Mouse (Mus musculus): ENCODE data around the gene Ubr1. TPM values are rescaled to one million over a fixed set of nuclear protein-coding genes. Genes with fewer than 3 reads are reported as not detected.

Gene Ubr1
- polyA plus RNA-seq, 1 experiment, result 24.2 TPM

- WGBS, result 73% methylated on average over 2 of the region's 2 CpGs
- TF ChIP-seq CTCF (IDR thresholded peaks at IDR 0.05; ENCODE audit: borderline replicate concordance, insufficient read depth, low read depth, low read length), result no peak
- TF ChIP-seq POLR2A (IDR thresholded peaks at IDR 0.05; ENCODE audit: borderline replicate concordance, insufficient read depth, low read length), result no peak
- H3K27ac ChIP-seq (ENCODE audit: insufficient read depth, low read length), result no peak overlapping the region
- no peaks in the 10 kb centered on the region for H3K27me3 ChIP-seq (ENCODE audit: control insufficient read depth, insufficient read depth, low read length)
- no peaks in the 10 kb centered on the region for H3K4me1 ChIP-seq (ENCODE audit: control insufficient read depth, insufficient read depth, low read length)
- no peak overlapping the region for H3K4me3 ChIP-seq (replicated peaks; ENCODE audit: insufficient read depth, low read depth, low read length)
- no peak for DNase-seq
Measured at GRCm38 (mm10) chr2:120873192-120873591, 97.3 kb downstream of the Ubr1 start.

DNA sequence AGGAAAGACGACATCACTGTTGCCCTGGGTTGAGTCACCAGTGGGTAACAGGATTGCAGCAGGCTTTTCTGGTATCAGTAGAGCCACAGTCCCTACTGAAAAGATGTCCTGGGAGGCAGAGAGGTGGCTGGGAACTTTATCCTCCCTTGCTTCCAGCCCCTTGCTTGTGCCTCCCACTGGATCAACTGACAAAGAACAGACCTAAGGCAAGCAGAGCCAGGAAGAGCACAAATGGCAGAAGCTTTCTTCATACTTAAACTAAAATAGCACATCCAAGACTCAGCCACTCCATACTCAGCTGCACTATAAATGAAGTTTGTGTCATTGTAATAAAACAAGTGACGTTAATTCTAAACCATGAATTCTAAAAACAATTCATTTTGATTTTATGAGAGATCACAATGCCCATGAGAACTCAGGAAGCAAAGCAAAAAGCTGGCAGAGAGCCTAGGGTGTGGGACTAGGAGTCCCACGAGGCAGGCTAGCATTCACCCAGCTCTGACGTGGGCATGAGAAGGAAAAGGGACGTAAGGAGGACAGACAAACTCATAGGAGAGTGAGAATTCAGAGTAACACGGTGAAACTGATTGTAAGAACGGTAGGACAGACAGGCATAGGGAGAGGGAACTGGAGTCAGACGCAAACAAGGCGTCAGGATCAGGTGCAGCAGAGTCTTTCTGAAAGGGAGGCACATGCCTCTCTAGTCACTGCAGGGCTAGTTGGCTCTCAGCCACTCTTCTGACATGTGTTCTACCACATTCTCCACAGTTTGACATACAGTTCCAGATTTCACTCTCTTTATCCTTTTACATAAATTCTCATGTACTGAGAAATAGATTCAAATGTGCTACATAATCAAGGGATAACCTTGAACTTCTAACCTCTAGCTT is 98.8 kb downstream of the Ubr1 start:
- TF ChIP-seq CTCF (IDR thresholded peaks at IDR 0.05; ENCODE audit: borderline replicate concordance, insufficient read depth, low read depth, low read length) (no peak), POLR2A (IDR thresholded peaks at IDR 0.05; ENCODE audit: borderline replicate concordance, insufficient read depth, low read length) (no peak)
- H3K4me1 ChIP-seq (ENCODE audit: control insufficient read depth, insufficient read depth, low read length), result no peaks in the 10 kb centered on the region
- no peak overlapping the region for H3K4me3 ChIP-seq (replicated peaks; ENCODE audit: insufficient read depth, low read depth, low read length)
- no peak overlapping the region; the same call in 1 of the 2 replicates for H3K27ac ChIP-seq (ENCODE audit: insufficient read depth, low read length)
- H3K27me3 ChIP-seq (ENCODE audit: control insufficient read depth, insufficient read depth, low read length), result no peaks in the 10 kb centered on the region
- DNase-seq, result no peak
- 51% methylated on average over 9 of the region's 9 CpGs for WGBS

DNA sequence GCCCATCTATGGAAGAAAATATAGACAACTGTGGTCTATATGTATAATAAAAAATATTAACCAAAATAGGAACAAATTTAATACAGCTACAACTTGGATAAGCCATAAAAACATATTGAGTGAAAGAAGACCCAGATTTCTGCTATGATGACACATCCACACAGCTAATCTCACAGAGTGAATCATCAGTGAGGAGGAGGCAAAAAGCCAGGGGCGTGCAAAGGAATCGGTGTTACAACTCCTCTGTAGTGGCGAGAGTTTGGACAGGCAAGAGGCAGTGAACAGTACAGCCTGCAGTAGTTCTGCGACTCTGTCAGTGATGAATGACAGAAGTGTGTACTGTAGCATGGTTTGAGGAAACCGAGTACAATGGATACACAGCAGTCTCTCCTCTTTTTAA is 103.2 kb downstream of the Ubr1 start:
- no peak overlapping the region for H3K27ac ChIP-seq (ENCODE audit: insufficient read depth, low read length)
- H3K4me1 ChIP-seq (ENCODE audit: control insufficient read depth, insufficient read depth, low read length), result no peaks in the 10 kb centered on the region
- WGBS, result 80% methylated on average over 5 of the region's 5 CpGs
- H3K27me3 ChIP-seq (ENCODE audit: control insufficient read depth, insufficient read depth, low read length), result no peaks in the 10 kb centered on the region
- DNase-seq, result no peak
- TF ChIP-seq POLR2A (IDR thresholded peaks at IDR 0.05; ENCODE audit: borderline replicate concordance, insufficient read depth, low read length) (no peak), CTCF (IDR thresholded peaks at IDR 0.05; ENCODE audit: borderline replicate concordance, insufficient read depth, low read depth, low read length) (no peak)
- H3K4me3 ChIP-seq (replicated peaks; ENCODE audit: insufficient read depth, low read depth, low read length), result no peak overlapping the region

DNA sequence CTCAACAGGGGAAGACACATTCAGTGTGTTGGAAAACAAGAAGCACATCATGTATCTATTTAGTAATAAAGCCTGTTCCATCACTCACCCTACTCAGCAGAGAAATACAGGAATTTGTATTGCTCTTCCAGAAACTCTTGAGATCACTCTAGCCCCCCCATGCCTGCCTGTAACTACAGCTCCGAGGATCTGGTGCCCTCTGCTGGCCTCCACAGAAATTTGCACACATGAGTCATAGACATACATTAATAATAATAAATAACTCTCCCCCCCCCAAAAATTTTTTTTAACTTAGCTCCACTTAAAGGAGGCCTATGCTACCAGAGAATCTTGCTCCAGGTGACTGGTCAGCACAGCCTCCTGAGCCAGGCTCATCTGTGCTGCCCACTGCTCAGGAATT is 104.0 kb downstream of the Ubr1 start:
- TF ChIP-seq CTCF (IDR thresholded peaks at IDR 0.05; ENCODE audit: borderline replicate concordance, insufficient read depth, low read depth, low read length) (peak; percentile 55; the same call in 1 of the 2 replicates), POLR2A (IDR thresholded peaks at IDR 0.05; ENCODE audit: borderline replicate concordance, insufficient read depth, low read length) (no peak)
- no peaks in the 10 kb centered on the region for H3K4me1 ChIP-seq (ENCODE audit: control insufficient read depth, insufficient read depth, low read length)
- 18% methylated on average over 1 of the region's 1 CpGs for WGBS
- H3K27ac ChIP-seq (ENCODE audit: insufficient read depth, low read length), result no peak overlapping the region
- H3K4me3 ChIP-seq (replicated peaks; ENCODE audit: insufficient read depth, low read depth, low read length), result no peak overlapping the region
- DNase-seq, result peak; percentile 32 to 38
- no peaks in the 10 kb centered on the region for H3K27me3 ChIP-seq (ENCODE audit: control insufficient read depth, insufficient read depth, low read length)

DNA sequence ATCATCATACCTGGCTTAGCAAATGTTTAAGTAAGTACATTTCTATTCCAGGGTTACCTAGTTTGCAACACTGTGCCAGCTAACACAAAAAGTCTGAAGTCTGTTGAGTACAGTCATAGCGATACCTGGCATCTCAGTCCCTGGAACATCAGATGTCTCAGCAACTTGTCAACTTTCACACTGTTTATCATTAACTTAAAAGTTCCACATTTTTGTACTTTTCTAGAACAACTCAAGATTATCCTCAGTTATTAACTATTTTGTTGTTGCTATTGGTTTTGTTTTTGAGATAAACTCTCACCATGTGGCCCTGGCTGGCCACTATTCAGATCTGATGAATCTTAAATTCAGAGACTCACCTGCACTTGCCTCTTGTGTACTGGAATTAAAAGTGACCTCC is 107.1 kb downstream of the Ubr1 start:
- 100% methylated on average over 1 of the region's 1 CpGs for WGBS
- Histone ChIP-seq H3K27me3 (ENCODE audit: control insufficient read depth, insufficient read depth, low read length) (no peaks in the 10 kb centered on the region), H3K4me3 (replicated peaks; ENCODE audit: insufficient read depth, low read depth, low read length) (no peak overlapping the region), H3K27ac (ENCODE audit: insufficient read depth, low read length) (no peak overlapping the region), H3K4me1 (ENCODE audit: control insufficient read depth, insufficient read depth, low read length) (no peaks in the 10 kb centered on the region)
- no peak for DNase-seq
- no peak for TF ChIP-seq POLR2A (IDR thresholded peaks at IDR 0.05; ENCODE audit: borderline replicate concordance, insufficient read depth, low read length)

- 88% methylated on average over 1 of the region's 1 CpGs for WGBS
- no peaks in the 10 kb centered on the region for H3K4me1 ChIP-seq (ENCODE audit: control insufficient read depth, insufficient read depth, low read length)
- H3K4me3 ChIP-seq (replicated peaks; ENCODE audit: insufficient read depth, low read depth, low read length), result no peak overlapping the region
- TF ChIP-seq POLR2A (IDR thresholded peaks at IDR 0.05; ENCODE audit: borderline replicate concordance, insufficient read depth, low read length), result no peak
- no peak for TF ChIP-seq CTCF (IDR thresholded peaks at IDR 0.05; ENCODE audit: borderline replicate concordance, insufficient read depth, low read depth, low read length)
- DNase-seq, result no peak
- H3K27ac ChIP-seq (ENCODE audit: insufficient read depth, low read length), result no peak overlapping the region
- H3K27me3 ChIP-seq (ENCODE audit: control insufficient read depth, insufficient read depth, low read length), result no peaks in the 10 kb centered on the region
Measured at GRCm38 (mm10) chr2:120860699-120861098, 109.8 kb downstream of the Ubr1 start.

DNA sequence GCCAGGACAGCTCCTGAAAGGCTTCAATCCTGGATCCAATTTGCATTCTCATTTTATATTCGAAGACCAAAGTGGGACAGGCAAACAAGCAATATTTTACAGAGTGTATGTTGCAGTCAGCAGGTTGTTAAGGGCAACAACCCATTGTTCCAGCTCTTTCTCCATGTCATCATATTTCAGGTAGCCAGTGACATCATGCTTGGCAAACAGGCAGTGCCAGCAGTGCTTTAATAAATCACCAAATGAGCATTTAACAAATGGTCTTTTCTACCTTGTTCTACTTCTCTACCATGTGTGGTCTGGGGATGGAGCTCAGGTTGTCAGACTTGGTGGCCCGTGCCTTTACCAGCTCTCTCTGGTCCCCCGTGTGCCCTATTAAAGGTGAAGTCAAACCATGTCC is 112.4 kb downstream of the Ubr1 start:
- no peak overlapping the region for H3K27ac ChIP-seq (ENCODE audit: insufficient read depth, low read length)
- 86% methylated on average over 3 of the region's 3 CpGs for WGBS
- H3K4me1 ChIP-seq (ENCODE audit: control insufficient read depth, insufficient read depth, low read length), result no peaks in the 10 kb centered on the region
- H3K27me3 ChIP-seq (ENCODE audit: control insufficient read depth, insufficient read depth, low read length), result no peaks in the 10 kb centered on the region
- no peak overlapping the region for H3K4me3 ChIP-seq (replicated peaks; ENCODE audit: insufficient read depth, low read depth, low read length)
- DNase-seq, result no peak
- TF ChIP-seq POLR2A (IDR thresholded peaks at IDR 0.05; ENCODE audit: borderline replicate concordance, insufficient read depth, low read length) (no peak), CTCF (IDR thresholded peaks at IDR 0.05; ENCODE audit: borderline replicate concordance, insufficient read depth, low read depth, low read length) (no peak)

DNA sequence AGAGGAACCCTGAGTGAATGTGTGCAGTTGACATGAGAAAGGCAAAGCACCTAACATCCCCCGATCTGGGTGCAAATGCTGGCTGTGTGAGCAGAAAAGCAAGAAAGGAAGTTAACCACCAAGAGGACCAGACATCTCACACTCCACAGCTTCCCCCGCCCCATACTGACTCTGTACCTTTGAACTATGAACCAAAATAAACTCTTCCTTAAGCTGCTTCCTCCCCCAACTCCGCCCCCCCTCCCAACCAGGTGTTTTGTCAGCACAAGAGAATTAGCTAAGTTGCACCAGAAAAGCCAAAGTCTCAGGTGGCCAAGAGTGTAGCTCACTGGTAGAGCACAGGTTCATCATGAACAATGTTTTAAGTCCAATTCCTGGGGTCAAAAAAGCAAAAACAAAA is 117.4 kb downstream of the Ubr1 start:
- H3K27me3 ChIP-seq (ENCODE audit: control insufficient read depth, insufficient read depth, low read length), result no peaks in the 10 kb centered on the region
- no peak overlapping the region for H3K27ac ChIP-seq (ENCODE audit: insufficient read depth, low read length)
- no peak for DNase-seq
- no peak overlapping the region for H3K4me3 ChIP-seq (replicated peaks; ENCODE audit: insufficient read depth, low read depth, low read length)
- WGBS, result 93% methylated on average over 3 of the region's 3 CpGs
- no peaks in the 10 kb centered on the region for H3K4me1 ChIP-seq (ENCODE audit: control insufficient read depth, insufficient read depth, low read length)
- TF ChIP-seq POLR2A (IDR thresholded peaks at IDR 0.05; ENCODE audit: borderline replicate concordance, insufficient read depth, low read length) (no peak), CTCF (IDR thresholded peaks at IDR 0.05; ENCODE audit: borderline replicate concordance, insufficient read depth, low read depth, low read length) (no peak)
